Mouse (Mus musculus) embryonic fibroblast, embryonic 13.5 days (primary cell): ENCODE data around the gene Nek11.

Source experiments
- CTCF ChIP-seq: IDR thresholded peaks from 2 replicates; pipeline ENCODE4 v1.5.1; 2011; ENCODE audit warnings: mild to moderate bottlenecking, control low read depth, low read length, moderate library complexity, borderline replicate concordance; ENCODE audit not compliant: insufficient read depth
- POLR2A ChIP-seq: IDR thresholded peaks from 2 replicates; pipeline ENCODE4 v1.6.1; 2011; ENCODE audit warnings: low read depth, mild to moderate bottlenecking, control low read depth, low read length, moderate library complexity

DNA sequence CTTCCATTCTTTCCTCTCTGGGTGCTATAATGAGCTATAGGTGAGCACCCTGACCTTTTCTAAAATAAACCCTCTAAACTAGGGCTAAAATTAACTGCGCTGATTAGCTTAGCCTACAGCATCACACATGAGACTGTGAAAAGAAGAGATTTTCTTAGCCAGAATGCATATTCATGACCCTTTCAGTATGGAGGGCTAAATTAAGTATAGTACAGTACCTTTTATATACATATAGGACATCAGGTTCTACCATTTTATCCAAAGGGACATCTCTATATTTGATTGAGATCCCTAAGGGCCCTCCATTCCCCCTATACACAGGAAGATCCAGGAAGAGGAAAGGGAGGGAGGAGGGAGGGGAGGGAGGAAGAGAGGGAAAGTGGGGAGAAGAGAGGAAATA lies 141.2 kb downstream of the Nek11 start:
- TF ChIP-seq POLR2A (no peak), CTCF (no peak)
